Mouse (Mus musculus) forebrain, embryonic 16.5 days (tissue): ENCODE data around the gene Grasp. TPM values are rescaled to one million over a fixed set of nuclear protein-coding genes. Genes with fewer than 3 reads are reported as not detected.
A peak's percentile ranks its signal among the peaks of the same experiment; 100 is the strongest.

Experiments
- ATAC-seq: fragments of 200-750 bp; cut with Nextera tagmentation; 2 replicates; pipeline ENCODE4 v1.8.0; 2017; ENCODE audit warnings: mild to moderate bottlenecking, moderate library complexity
- H3K27ac ChIP-seq: fragments of 300-500 bp; sonication (generic); 2 replicates; pipeline ENCODE4 v1.5.1; 2014; ENCODE audit warnings: low read length, control low read depth
- H3K27me3 ChIP-seq: fragments of 300-500 bp; sonication (generic); replicated peaks from 2 replicates; pipeline ENCODE4 v1.6.1; 2014; ENCODE audit warnings: low read length; ENCODE audit not compliant: control insufficient read depth, insufficient read depth
- H3K36me3 ChIP-seq: fragments of 300-500 bp; sonication (generic); 2 replicates; pipeline ENCODE4 v1.6.1; 2014; ENCODE audit not compliant: control insufficient read depth, insufficient read depth
- H3K4me1 ChIP-seq: fragments of 300-500 bp; sonication (generic); replicated peaks from 2 replicates; pipeline ENCODE4 v1.6.1; 2014; ENCODE audit warnings: low read length; ENCODE audit not compliant: control insufficient read depth, insufficient read depth
- H3K4me2 ChIP-seq: fragments of 300-500 bp; sonication (generic); 2 replicates; pipeline ENCODE4 v1.6.1; 2014; ENCODE audit warnings: mild to moderate bottlenecking, low read length, control low read depth
- H3K4me3 ChIP-seq: fragments of 300-500 bp; sonication (generic); replicated peaks from 2 replicates; pipeline ENCODE4 v1.5.1; 2014; ENCODE audit warnings: mild to moderate bottlenecking, low read length, control low read depth
- H3K9ac ChIP-seq: fragments of 300-500 bp; sonication (generic); replicated peaks from 2 replicates; pipeline ENCODE4 v1.6.1; 2014; ENCODE audit warnings: low read depth, low read length, control low read depth
- H3K9me3 ChIP-seq: fragments of 300-500 bp; sonication (generic); 2 replicates; pipeline ENCODE4 v1.6.1; 2016; ENCODE audit warnings: low read length; ENCODE audit not compliant: control insufficient read depth
- WGBS: fragments of 180-500 bp; shearing (Covaris S2); extraction: QIAGEN DNeasy Blood & Tissue Kit; methylation state at CpG from one replicate; pipeline ENCODE4 v1.1.7; 2014; 5-methylcytosine and 5-hydroxymethylcytosine counted together
- polyA plus RNA-seq: library from polyadenylated mRNA; unstranded; fragments of >200 nt; fragmentation: Nextera tagmentation; extraction: Ambion mirVana; gene quantifications from 2 replicates; pipeline ENCODE4 v1.2.1, GENCODE M21; 2015

Grasp gene
- polyA plus RNA-seq, 1 experiment from 2014 or later = 1.3 TPM

- 80% methylated on average over 7 of the region's 7 CpGs for WGBS
- Histone ChIP-seq H3K4me3 (no peak overlapping the region), H3K4me2 (no peak overlapping the region), H3K36me3 (peaks cover 20% of the 10 kb centered on the region), H3K9me3 (no peaks in the 10 kb centered on the region), H3K9ac (no peak overlapping the region), H3K27me3 (no peaks in the 10 kb centered on the region), H3K27ac (no peak overlapping the region), H3K4me1 (peaks cover 26% of the 10 kb centered on the region)
- ATAC-seq = no peak
These were observed 31.3 kb upstream of the Grasp start for GRCm38 (mm10) chr15:101192651-101193050.

GRCm38 (mm10) chr15:101193971-101194370 is 30.0 kb upstream of the Grasp start:
- no peak overlapping the region for H3K27ac ChIP-seq
- H3K9me3 ChIP-seq = no peaks in the 10 kb centered on the region
- peaks cover 22% of the 10 kb centered on the region for H3K36me3 ChIP-seq
- no peak overlapping the region for H3K4me3 ChIP-seq
- H3K4me1 ChIP-seq = peaks cover 26% of the 10 kb centered on the region
- 98% methylated on average over 6 of the region's 6 CpGs for WGBS
- no peaks in the 10 kb centered on the region for H3K27me3 ChIP-seq
- ATAC-seq = no peak
- H3K4me2 ChIP-seq = no peak overlapping the region
- no peak overlapping the region for H3K9ac ChIP-seq

DNA sequence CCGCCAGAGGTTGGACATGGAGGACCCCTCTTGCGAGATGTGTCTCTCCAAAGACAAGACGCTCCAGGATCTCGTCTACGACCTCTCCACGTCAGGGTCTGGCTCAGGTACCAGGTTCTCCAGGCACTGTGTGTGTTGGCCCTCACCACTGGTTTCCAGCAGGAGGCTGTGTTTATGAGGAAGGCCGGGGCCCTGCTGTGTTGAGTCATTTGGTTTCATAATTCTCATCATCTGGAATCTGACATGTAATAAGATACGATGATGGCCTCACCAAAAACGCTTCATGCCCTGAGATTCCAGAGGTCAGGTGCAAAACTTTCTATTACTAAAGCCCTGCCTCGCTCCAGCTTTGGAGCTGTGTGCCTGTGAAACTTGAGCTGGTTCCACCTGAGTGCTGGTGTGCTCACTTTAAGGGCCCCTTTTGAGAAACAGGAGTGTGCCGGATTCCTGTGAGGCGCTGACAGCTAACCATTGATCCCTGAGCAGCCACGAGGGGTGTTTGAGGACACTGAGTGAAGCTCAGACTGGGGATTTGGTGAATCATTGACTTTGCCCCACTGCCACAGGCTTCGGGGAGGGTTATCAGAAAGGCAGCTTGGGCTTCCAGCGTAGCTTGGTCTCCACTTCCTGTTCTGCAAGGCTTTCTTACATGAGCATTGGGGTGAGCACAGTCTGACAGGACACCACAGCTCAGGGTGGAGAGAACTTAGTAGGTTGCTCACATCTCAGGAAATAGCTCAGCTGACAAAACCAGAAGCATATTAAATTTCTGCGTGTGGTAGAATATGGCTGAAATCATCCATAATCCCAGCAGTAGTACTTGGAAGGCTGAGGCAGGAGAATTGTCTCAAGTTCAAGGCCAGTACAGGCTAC is 28.8 kb upstream of the Grasp start:
- no peak overlapping the region for H3K27ac ChIP-seq
- no peak overlapping the region for H3K4me2 ChIP-seq
- H3K27me3 ChIP-seq = no peaks in the 10 kb centered on the region
- no peak for ATAC-seq
- peaks cover 24% of the 10 kb centered on the region for H3K4me1 ChIP-seq
- peaks cover 29% of the 10 kb centered on the region for H3K36me3 ChIP-seq
- no peak overlapping the region for H3K4me3 ChIP-seq
- 93% methylated on average over 16 of the region's 16 CpGs for WGBS
- H3K9me3 ChIP-seq = no peaks in the 10 kb centered on the region
- no peak overlapping the region for H3K9ac ChIP-seq

DNA sequence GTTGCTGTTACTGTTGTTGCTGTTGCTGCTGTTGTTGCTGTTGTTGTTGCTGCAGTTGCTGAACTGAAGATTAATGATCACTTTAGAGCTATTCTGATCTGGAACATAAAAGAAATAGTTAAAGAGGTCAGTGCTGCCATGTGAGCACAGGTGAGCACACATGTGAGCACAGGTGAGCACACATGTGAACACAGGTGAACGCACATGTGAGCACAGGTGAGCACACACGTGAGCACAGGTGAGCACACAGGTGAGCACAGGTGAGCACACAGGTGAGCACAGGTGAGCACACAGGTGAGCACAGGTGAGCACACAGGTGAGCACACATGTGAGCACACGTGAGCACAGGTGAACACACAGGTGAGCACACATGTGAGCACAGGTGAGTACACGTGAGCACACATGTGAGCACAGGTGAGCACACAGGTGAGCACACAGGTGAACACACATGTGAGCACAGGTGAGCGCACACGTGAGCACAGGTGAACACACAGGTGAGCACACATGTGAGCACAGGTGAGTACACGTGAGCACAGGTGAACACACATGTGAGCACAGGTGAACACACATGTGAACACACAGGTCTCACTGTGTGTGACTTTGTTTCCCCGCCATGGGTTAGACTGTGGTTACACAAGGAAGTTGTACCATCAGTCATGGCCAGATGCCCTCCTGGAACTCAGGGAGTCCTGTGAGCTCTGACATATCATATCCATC is 27.8 kb upstream of the Grasp start:
- H3K4me2 ChIP-seq = no peak overlapping the region
- peaks cover 39% of the 10 kb centered on the region for H3K36me3 ChIP-seq
- no peak overlapping the region for H3K9ac ChIP-seq
- H3K4me1 ChIP-seq = peaks cover 14% of the 10 kb centered on the region
- no peak overlapping the region for H3K27ac ChIP-seq
- no peaks in the 10 kb centered on the region for H3K27me3 ChIP-seq
- H3K4me3 ChIP-seq = no peak overlapping the region
- H3K9me3 ChIP-seq = no peaks in the 10 kb centered on the region
- no peak for ATAC-seq
- WGBS = 92% methylated on average over 8 of the region's 8 CpGs

- Histone ChIP-seq H3K4me2 (no peak overlapping the region), H3K27me3 (no peaks in the 10 kb centered on the region), H3K4me1 (peaks cover 6% of the 10 kb centered on the region), H3K9me3 (no peaks in the 10 kb centered on the region), H3K4me3 (no peak overlapping the region), H3K9ac (no peak overlapping the region), H3K36me3 (peaks cover 45% of the 10 kb centered on the region), H3K27ac (no peak overlapping the region)
- ATAC-seq = no peak
These were observed 27.0 kb upstream of the Grasp start for GRCm38 (mm10) chr15:101196961-101197360.

DNA sequence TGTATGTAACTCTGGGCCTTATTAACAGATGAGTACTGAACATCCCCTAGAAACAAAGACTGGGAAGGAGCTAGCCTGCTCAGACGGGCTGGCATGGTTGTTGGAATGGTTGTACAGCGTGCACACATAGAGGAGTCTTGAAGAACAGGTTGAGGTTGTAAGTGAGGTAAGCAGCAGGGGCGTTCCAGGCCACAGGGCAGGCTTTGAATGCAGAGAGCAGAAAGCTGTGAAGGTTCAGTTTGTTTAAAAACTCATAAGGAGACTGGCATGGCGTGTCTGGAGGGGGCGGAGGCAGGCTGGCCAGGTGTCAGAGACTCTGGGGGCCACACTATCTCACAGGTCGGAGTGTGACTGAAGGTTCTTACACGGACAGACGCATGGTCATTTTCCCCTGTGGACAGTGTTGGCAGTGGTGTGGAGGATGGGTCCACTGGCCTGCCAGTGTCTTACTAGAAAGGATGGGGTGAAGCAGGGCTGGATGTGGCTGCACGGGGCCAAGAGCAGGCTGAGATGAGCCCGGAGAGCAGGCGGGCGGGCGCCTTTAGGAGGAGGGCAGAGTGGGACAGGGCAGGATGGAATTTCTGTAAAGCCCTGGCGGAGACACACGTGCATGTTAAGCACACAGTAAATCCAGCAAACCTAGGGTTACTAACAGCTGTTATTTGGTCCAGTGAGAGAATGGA is 26.4 kb upstream of the Grasp start:
- Histone ChIP-seq H3K9ac (no peak overlapping the region), H3K27ac (no peak overlapping the region), H3K4me2 (no peak overlapping the region), H3K27me3 (no peaks in the 10 kb centered on the region), H3K36me3 (peaks cover 49% of the 10 kb centered on the region), H3K4me1 (no peaks in the 10 kb centered on the region; the same call in 1 of the 2 replicates), H3K9me3 (no peaks in the 10 kb centered on the region), H3K4me3 (no peak overlapping the region)
- WGBS = 91% methylated on average over 15 of the region's 15 CpGs
- peak; percentile 18; the same call in 1 of the 2 replicates for ATAC-seq

DNA sequence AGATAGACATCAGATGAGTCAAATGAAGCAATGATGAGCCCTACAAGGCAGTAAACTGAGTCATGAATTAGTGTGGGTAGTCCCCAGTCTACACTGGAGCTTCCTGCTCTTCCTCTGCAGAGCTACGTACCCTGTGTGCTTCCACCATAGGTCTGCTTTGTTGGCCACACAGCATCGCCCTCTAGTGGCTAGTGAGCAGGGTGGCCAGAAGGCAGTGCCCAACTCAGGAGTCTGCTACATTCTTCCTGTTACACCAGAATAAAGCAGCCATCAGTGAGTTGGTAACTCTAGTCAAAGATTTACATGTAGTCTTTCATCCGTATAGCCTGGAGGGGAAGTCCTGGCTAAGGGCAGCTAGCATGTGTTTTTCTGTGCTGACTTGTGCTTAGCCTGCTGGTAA is 25.8 kb upstream of the Grasp start:
- H3K27me3 ChIP-seq = no peaks in the 10 kb centered on the region
- H3K4me1 ChIP-seq = no peaks in the 10 kb centered on the region
- H3K36me3 ChIP-seq = peaks cover 51% of the 10 kb centered on the region
- peak; percentile 79; the same call in 1 of the 2 replicates for ATAC-seq
- no peak overlapping the region for H3K9ac ChIP-seq
- no peak overlapping the region for H3K27ac ChIP-seq
- 18% methylated on average over 3 of the region's 3 CpGs for WGBS
- no peak overlapping the region for H3K4me3 ChIP-seq
- no peak overlapping the region for H3K4me2 ChIP-seq
- no peaks in the 10 kb centered on the region for H3K9me3 ChIP-seq

- no peaks in the 10 kb centered on the region for H3K4me1 ChIP-seq
- H3K9me3 ChIP-seq = no peaks in the 10 kb centered on the region
- 85% methylated on average over 14 of the region's 14 CpGs for WGBS
- H3K36me3 ChIP-seq = peaks cover 53% of the 10 kb centered on the region
- no peaks in the 10 kb centered on the region for H3K27me3 ChIP-seq
- no peak overlapping the region for H3K27ac ChIP-seq
- no peak overlapping the region for H3K4me2 ChIP-seq
- no peak overlapping the region for H3K9ac ChIP-seq
- ATAC-seq = no peak
- no peak overlapping the region for H3K4me3 ChIP-seq
These were observed 25.1 kb upstream of the Grasp start for GRCm38 (mm10) chr15:101198850-101199249.

GRCm38 (mm10) chr15:101200777-101201295 is 23.2 kb upstream of the Grasp start:
- Histone ChIP-seq H3K9me3 (no peaks in the 10 kb centered on the region), H3K27me3 (no peaks in the 10 kb centered on the region), H3K4me2 (no peak overlapping the region), H3K9ac (no peak overlapping the region), H3K27ac (no peak overlapping the region), H3K36me3 (peaks cover 47% of the 10 kb centered on the region), H3K4me3 (no peak overlapping the region), H3K4me1 (no peaks in the 10 kb centered on the region)
- no peak for ATAC-seq
- 97% methylated on average over 9 of the region's 9 CpGs for WGBS
